Mouse (Mus musculus) gastrocnemius, postnatal 10 days (tissue): ENCODE measurements around the gene St6galnac3. TPM values are rescaled to one million over a fixed set of nuclear protein-coding genes. Genes with fewer than 3 reads are reported as not detected.

Experiments
- DNase-seq: peaks from one replicate; pipeline ENCODE4 v3.0.0; 2021; ENCODE audit warnings: mixed read lengths
- total RNA-seq, 2 experiments: library from RNA; stranded (reverse); gene quantifications; 2 replicates each; pipeline ENCODE4 v1.2.3; 2021

St6galnac3 gene
- total RNA-seq, 2 experiments from 2014 or later = 1.5 to 5.1 TPM

GRCm38 (mm10) chr3:153733364-153734159, 8.6 kb upstream of the St6galnac3 start:
- no peak for DNase-seq

GRCm38 (mm10) chr3:153732749-153733148, 7.8 kb upstream of the St6galnac3 start:
- DNase-seq = no peak

- DNase-seq = no peak
Observed at GRCm38 (mm10) chr3:153732035-153732434, 7.1 kb upstream of the St6galnac3 start.

- DNase-seq = no peak
Observed at GRCm38 (mm10) chr3:153728577-153728976, 3.6 kb upstream of the St6galnac3 start.

GRCm38 (mm10) chr3:153723467-153724079, 1.4 kb downstream of the St6galnac3 start:
- no peak for DNase-seq

- no peak for DNase-seq
Observed at GRCm38 (mm10) chr3:153721525-153721924, 3.4 kb downstream of the St6galnac3 start.

- DNase-seq = no peak
Observed at GRCm38 (mm10) chr3:153720922-153721321, 4.1 kb downstream of the St6galnac3 start.

- no peak for DNase-seq
Observed at GRCm38 (mm10) chr3:153720296-153720695, 4.7 kb downstream of the St6galnac3 start.

GRCm38 (mm10) chr3:153719256-153719970, 5.6 kb downstream of the St6galnac3 start:
- no peak for DNase-seq

GRCm38 (mm10) chr3:153718724-153719123, 6.2 kb downstream of the St6galnac3 start:
- no peak for DNase-seq

GRCm38 (mm10) chr3:153717742-153718141, 7.2 kb downstream of the St6galnac3 start:
- DNase-seq = no peak

GRCm38 (mm10) chr3:153715646-153716045, 9.3 kb downstream of the St6galnac3 start:
- DNase-seq = no peak

- DNase-seq = no peak
Observed at GRCm38 (mm10) chr3:153710545-153710944, 14.4 kb downstream of the St6galnac3 start.

GRCm38 (mm10) chr3:153707687-153708086, 17.3 kb downstream of the St6galnac3 start:
- no peak for DNase-seq

- DNase-seq = no peak
Observed at GRCm38 (mm10) chr3:153706901-153707300, 18.1 kb downstream of the St6galnac3 start.

GRCm38 (mm10) chr3:153701752-153702740, 22.9 kb downstream of the St6galnac3 start:
- no peak for DNase-seq

- DNase-seq = no peak
Observed at GRCm38 (mm10) chr3:153701172-153701571, 23.8 kb downstream of the St6galnac3 start.

- no peak for DNase-seq
Observed at GRCm38 (mm10) chr3:153699086-153699485, 25.9 kb downstream of the St6galnac3 start.

- no peak for DNase-seq
Observed at GRCm38 (mm10) chr3:153692978-153693377, 32.0 kb downstream of the St6galnac3 start.

- no peak for DNase-seq
Observed at GRCm38 (mm10) chr3:153692206-153692813, 32.7 kb downstream of the St6galnac3 start.

GRCm38 (mm10) chr3:153691537-153691936, 33.4 kb downstream of the St6galnac3 start:
- DNase-seq = no peak
